Mouse (Mus musculus): Measurements from ENCODE around the gene Axin1. TPM values are rescaled to one million over a fixed set of nuclear protein-coding genes. Genes with fewer than 3 reads are reported as not detected.

Gene Axin1
- polyA plus RNA-seq, 1 experiment from 2014 or later, result 27.7 TPM

DNA sequence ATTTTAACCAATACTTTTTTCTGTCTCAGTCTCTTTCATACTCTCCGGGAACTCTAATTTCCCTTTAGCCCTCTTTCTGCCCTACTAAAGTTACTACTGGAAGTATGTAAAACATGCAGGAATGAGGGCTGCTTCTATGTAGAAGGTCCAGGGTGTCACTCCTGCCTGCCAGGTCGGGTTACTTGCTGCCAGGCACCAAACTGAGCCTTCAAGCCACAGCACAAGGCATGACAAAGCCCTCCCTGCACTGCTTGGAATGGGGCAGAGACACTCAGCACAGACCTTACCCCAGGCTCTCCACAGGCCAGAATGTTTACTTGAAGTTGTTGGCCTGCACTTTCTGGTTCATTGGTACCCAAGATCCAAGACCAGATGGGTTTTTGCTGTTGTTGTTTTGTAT is 38.3 kb upstream of the Axin1 start:
- Histone ChIP-seq H3K4me3 (ENCODE audit: low read depth, low read length) (no peak overlapping the region), H3K27ac (ENCODE audit: low read depth) (no peak overlapping the region), H3K36me3 (ENCODE audit: insufficient read depth) (no peaks in the 10 kb centered on the region), H3K4me2 (no peak overlapping the region), H3K4me1 (ENCODE audit: insufficient read depth) (no peaks in the 10 kb centered on the region), H3K9me3 (ENCODE audit: low read depth, low read length) (no peaks in the 10 kb centered on the region), H3K9ac (no peak overlapping the region), H3K27me3 (ENCODE audit: insufficient read depth, low read length) (no peaks in the 10 kb centered on the region)
- ATAC-seq (ENCODE audit: insufficient read depth) (no peak), DNase-seq (no peak)
- WGBS, result 35% methylated on average over 2 of the region's 2 CpGs
- TF ChIP-seq CTCF (IDR thresholded peaks at IDR 0.05; ENCODE audit: low read depth), result no peak

DNA sequence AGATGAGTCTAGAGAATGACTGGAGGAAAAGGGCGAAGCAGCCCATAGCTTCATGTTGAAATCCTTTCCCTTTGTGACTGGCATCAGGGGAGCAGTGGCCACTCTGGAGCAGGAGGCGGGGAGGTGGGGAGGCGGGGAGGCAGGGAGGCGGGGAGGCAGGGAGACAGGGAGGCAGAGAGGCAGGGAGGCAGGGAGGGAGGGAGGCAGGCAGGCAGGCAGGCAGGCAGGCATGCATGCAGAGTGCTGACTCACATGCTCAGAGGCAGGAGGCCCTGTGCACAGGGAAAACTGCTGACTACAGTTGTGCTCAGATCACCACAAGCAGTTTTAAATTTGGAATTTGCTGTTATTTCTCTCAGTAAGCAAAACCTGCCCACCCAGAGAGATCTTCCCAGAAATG is 37.0 kb upstream of the Axin1 start:
- H3K4me3 ChIP-seq (ENCODE audit: low read depth, low read length), result no peak overlapping the region
- DNase-seq (peak; percentile 21), ATAC-seq (ENCODE audit: insufficient read depth) (no peak)
- no peaks in the 10 kb centered on the region for H3K9me3 ChIP-seq (ENCODE audit: low read depth, low read length)
- H3K27me3 ChIP-seq (ENCODE audit: insufficient read depth, low read length), result no peaks in the 10 kb centered on the region
- no peaks in the 10 kb centered on the region for H3K36me3 ChIP-seq (ENCODE audit: insufficient read depth)
- H3K27ac ChIP-seq (ENCODE audit: low read depth), result no peak overlapping the region
- no peak for TF ChIP-seq CTCF (IDR thresholded peaks at IDR 0.05; ENCODE audit: low read depth)
- 53% methylated on average over 4 of the region's 4 CpGs for WGBS
- no peak overlapping the region for H3K4me2 ChIP-seq
- no peaks in the 10 kb centered on the region for H3K4me1 ChIP-seq (ENCODE audit: insufficient read depth)
- H3K9ac ChIP-seq, result no peak overlapping the region

DNA sequence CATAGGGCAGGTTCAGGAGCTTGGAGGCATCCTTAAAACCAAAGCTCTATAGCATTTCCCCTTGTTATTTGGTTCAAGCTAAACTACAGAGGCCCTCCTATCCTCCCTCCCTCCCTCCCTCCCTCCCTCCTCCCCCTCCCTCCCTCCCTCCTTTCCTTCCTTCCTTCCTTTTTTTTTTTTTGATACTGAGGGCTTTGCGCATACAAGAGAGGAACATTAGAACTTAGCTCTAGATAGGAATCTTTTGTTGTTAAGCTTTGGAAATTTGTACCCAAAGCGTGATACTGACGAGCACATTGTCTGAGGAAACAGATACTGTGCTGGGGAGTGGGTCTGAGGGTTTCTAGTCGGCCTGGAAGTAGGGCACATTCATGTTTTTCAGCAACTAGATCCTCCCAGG is 32.9 kb upstream of the Axin1 start:
- Histone ChIP-seq H3K9ac (no peak overlapping the region), H3K4me2 (no peak overlapping the region), H3K4me1 (ENCODE audit: insufficient read depth) (no peaks in the 10 kb centered on the region), H3K27me3 (ENCODE audit: insufficient read depth, low read length) (peaks cover 7% of the 10 kb centered on the region), H3K4me3 (ENCODE audit: low read depth, low read length) (no peak overlapping the region), H3K27ac (ENCODE audit: low read depth) (no peak overlapping the region), H3K9me3 (ENCODE audit: low read depth, low read length) (no peaks in the 10 kb centered on the region), H3K36me3 (ENCODE audit: insufficient read depth) (no peaks in the 10 kb centered on the region)
- ATAC-seq (ENCODE audit: insufficient read depth) (no peak), DNase-seq (no peak)
- 44% methylated on average over 4 of the region's 4 CpGs for WGBS
- TF ChIP-seq CTCF (IDR thresholded peaks at IDR 0.05; ENCODE audit: low read depth), result no peak

DNA sequence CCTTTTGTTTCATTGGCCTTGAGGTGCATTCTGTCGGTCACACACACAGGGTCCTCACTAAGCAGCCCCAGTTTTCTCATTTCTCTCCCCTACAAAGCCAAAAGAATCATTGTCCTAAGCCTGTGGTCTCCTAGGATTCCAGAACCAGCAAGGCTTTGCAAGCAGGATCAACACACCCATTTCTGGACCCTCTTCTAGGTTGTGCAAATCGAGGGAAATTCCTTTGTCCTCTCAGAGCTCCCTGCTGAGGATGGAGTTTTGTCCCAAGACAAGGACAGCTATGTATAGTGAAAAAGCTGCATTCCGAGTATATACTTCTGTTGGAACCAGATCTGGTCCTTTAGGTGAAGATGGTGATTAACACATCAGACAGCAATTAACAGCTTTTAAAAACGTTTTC is 28.3 kb upstream of the Axin1 start:
- H3K4me3 ChIP-seq (ENCODE audit: low read depth, low read length), result no peak overlapping the region
- no peak overlapping the region for H3K27ac ChIP-seq (ENCODE audit: low read depth)
- ATAC-seq (ENCODE audit: insufficient read depth) (no peak), DNase-seq (no peak)
- 35% methylated on average over 4 of the region's 4 CpGs for WGBS
- H3K9ac ChIP-seq, result no peak overlapping the region
- H3K4me2 ChIP-seq, result no peak overlapping the region
- no peaks in the 10 kb centered on the region for H3K4me1 ChIP-seq (ENCODE audit: insufficient read depth)
- H3K36me3 ChIP-seq (ENCODE audit: insufficient read depth), result no peaks in the 10 kb centered on the region
- peaks cover 51% of the 10 kb centered on the region for H3K27me3 ChIP-seq (ENCODE audit: insufficient read depth, low read length)
- no peaks in the 10 kb centered on the region for H3K9me3 ChIP-seq (ENCODE audit: low read depth, low read length)
- no peak for TF ChIP-seq CTCF (IDR thresholded peaks at IDR 0.05; ENCODE audit: low read depth)

DNA sequence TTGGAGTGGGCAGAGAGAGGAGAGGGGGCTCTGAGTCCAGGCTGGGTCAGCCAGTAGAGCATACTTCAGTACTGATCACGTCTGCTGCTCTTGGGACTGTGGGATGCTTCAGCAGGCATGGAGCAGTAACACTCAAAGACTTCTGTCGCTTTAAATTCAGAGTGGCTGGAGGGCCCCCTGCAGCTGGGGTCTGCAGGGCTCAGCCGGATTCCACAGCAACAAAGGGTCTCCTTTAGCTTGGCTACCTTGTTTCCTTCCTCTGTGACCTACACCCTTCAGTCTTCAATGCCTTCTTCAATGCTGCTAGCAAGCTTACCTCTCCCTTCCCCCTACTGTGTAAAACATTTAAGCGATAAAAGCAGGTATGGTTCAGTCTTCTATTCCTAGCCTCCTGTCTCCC is 27.5 kb upstream of the Axin1 start:
- H3K4me3 ChIP-seq (ENCODE audit: low read depth, low read length), result no peak overlapping the region
- DNase-seq (no peak), ATAC-seq (ENCODE audit: insufficient read depth) (no peak)
- H3K27ac ChIP-seq (ENCODE audit: low read depth), result no peak overlapping the region
- no peaks in the 10 kb centered on the region for H3K36me3 ChIP-seq (ENCODE audit: insufficient read depth)
- no peaks in the 10 kb centered on the region for H3K9me3 ChIP-seq (ENCODE audit: low read depth, low read length)
- no peaks in the 10 kb centered on the region for H3K4me1 ChIP-seq (ENCODE audit: insufficient read depth)
- H3K4me2 ChIP-seq, result no peak overlapping the region
- no peak overlapping the region for H3K9ac ChIP-seq
- TF ChIP-seq CTCF (IDR thresholded peaks at IDR 0.05; ENCODE audit: low read depth), result no peak
- peaks cover 59% of the 10 kb centered on the region for H3K27me3 ChIP-seq (ENCODE audit: insufficient read depth, low read length)
- WGBS, result 3% methylated on average over 4 of the region's 4 CpGs

DNA sequence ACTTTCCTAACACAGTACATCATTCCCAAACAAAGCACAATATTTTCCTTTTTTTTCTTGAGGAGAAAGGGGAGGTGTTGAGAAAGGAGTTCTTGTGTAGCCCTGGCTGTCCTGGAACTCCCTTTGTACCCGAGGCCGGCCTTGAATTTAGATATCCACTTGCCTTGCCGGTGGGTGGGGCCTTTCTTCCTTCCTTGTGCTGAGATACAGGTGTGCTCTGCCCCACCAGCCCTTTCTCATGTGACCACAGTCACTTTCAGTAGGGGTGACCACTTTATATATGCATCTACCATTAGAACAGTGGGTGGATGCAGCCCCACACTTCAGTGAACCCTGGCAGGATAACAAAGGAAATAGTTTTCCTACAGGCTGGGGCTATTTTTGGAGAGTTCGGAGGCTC is 26.8 kb upstream of the Axin1 start:
- Histone ChIP-seq H3K4me3 (ENCODE audit: low read depth, low read length) (no peak overlapping the region), H3K9me3 (ENCODE audit: low read depth, low read length) (no peaks in the 10 kb centered on the region), H3K27ac (ENCODE audit: low read depth) (no peak overlapping the region), H3K4me2 (no peak overlapping the region), H3K9ac (no peak overlapping the region), H3K27me3 (ENCODE audit: insufficient read depth, low read length) (peaks cover 60% of the 10 kb centered on the region), H3K36me3 (ENCODE audit: insufficient read depth) (no peaks in the 10 kb centered on the region), H3K4me1 (ENCODE audit: insufficient read depth) (no peaks in the 10 kb centered on the region)
- WGBS, result 19% methylated on average over 4 of the region's 4 CpGs
- ATAC-seq (ENCODE audit: insufficient read depth) (no peak), DNase-seq (no peak)
- TF ChIP-seq CTCF (IDR thresholded peaks at IDR 0.05; ENCODE audit: low read depth), result no peak

DNA sequence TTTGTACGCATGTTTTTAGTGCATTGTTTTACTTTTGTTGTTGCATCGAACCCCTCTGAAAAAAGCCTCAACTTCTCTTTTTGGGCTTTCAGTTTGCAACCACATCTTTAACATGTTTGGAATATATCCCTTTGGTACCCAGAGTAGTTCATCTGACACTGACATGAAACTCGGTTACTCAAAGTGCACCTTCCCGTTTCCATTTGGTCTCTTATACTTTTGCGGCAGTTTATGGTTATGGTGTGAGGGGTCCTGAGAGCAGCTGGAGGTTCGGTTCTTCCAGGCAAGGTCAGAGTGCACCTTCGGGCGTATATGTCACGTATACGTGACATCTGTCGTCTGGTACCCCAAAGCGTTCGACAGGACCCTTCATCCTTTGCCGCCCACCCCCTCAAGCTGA is 25.7 kb upstream of the Axin1 start:
- Histone ChIP-seq H3K4me3 (ENCODE audit: low read depth, low read length) (peak overlapping the region; percentile 63), H3K27me3 (ENCODE audit: insufficient read depth, low read length) (peaks cover 69% of the 10 kb centered on the region), H3K9ac (peak overlapping the region; percentile 64), H3K4me1 (ENCODE audit: insufficient read depth) (no peaks in the 10 kb centered on the region), H3K27ac (ENCODE audit: low read depth) (no peak overlapping the region), H3K4me2 (peak overlapping the region; percentile 95), H3K9me3 (ENCODE audit: low read depth, low read length) (no peaks in the 10 kb centered on the region), H3K36me3 (ENCODE audit: insufficient read depth) (no peaks in the 10 kb centered on the region)
- WGBS, result 14% methylated on average over 14 of the region's 14 CpGs
- 0 out of 2 replicates have a peak, but pooled peaks have one; percentile 2 for ATAC-seq (ENCODE audit: insufficient read depth)
- TF ChIP-seq CTCF (IDR thresholded peaks at IDR 0.05; ENCODE audit: low read depth), result no peak
- no peak for DNase-seq

All from lung, embryonic 14.5 days (tissue).